Mouse (Mus musculus) liver, adult 2 months (tissue): ENCODE measurements at regions not wholly inside any gene's neighbourhood (a gene's known extent, or its start where the extent isn't known, plus 50 kb on each side); places are given as distances from the start of the nearest gene placed in this dataset.

Source experiments
- CTCF ChIP-seq: fragments of 200-500 bp; IDR thresholded peaks from 2 replicates; pipeline ENCODE4 v1.5.1; 2011; ENCODE audit warnings: low read depth, low read length, control low read depth
- POLR2A ChIP-seq: fragments of 200-500 bp; IDR thresholded peaks from 2 replicates; pipeline ENCODE4 v1.6.1; 2011; ENCODE audit warnings: low read length, control low read depth; ENCODE audit not compliant: insufficient read depth; ENCODE audit errors: extremely low read depth

- TF ChIP-seq CTCF (no peak), POLR2A (no peak)
Observed at GRCm38 (mm10) chr13:111179186-111179585, 75.6 kb upstream of the Actbl2 start.
